Mouse (Mus musculus): Measurements from ENCODE around the gene Serpine1. TPM values are rescaled to one million over a fixed set of nuclear protein-coding genes. Genes with fewer than 3 reads are reported as not detected.

Gene Serpine1
- polyA plus RNA-seq, 1 experiment, result 9.7 TPM

DNA sequence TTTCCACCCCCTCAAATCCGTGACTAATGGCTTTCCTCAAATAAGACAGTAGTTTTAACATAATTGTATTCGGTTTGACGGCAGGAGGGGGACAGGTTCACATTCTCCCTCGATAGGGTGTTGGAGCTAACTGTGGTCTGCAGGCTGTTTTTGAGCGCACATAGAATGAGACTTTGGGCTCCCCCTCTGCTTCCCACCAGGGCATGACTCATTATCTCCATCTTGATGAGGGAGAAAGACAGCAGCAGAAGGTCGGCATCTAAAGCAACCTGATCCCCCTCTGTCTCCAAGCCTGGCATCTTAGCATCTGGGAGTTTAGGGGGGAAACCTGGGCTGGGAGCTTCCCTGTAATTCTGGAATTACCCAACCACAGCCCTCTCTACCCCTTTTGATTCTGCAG lies 6.6 kb downstream of the Serpine1 start:
- H3K4me3 ChIP-seq (ENCODE audit: insufficient read depth, low read length), result no peak overlapping the region

DNA sequence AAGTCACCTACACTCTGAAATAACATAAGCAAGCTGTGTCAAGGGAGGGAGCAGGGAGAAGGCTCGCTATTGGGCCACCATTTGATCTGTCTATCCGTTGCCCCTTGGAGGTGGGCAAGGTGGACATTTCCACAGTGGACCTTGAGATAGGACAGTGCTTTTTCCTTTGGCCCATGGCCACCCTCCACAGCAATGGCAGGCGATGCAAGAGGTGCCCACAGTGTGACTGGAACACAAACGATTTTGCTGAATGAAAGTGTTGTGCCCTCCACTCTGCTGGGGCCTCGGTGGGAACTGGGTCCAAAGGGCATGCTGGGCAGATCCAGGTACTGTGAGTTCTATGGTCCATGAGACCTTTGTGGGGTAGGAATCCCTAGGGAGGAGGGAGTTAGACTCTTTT lies 9.5 kb downstream of the Serpine1 start:
- no peak overlapping the region for H3K4me3 ChIP-seq (ENCODE audit: insufficient read depth, low read length)
- TF ChIP-seq CTCF (IDR thresholded peaks at IDR 0.05; ENCODE audit: low read depth, low read length), result no peak
- H3K4me1 ChIP-seq (ENCODE audit: control insufficient read depth, insufficient read depth, low read length), result peaks cover 12% of the 10 kb centered on the region
- H3K27ac ChIP-seq (ENCODE audit: insufficient read depth, low read depth, low read length), result no peak overlapping the region

More for the DNA sequence above, 6.6 kb downstream of the Serpine1 start:
- H3K4me1 ChIP-seq (ENCODE audit: control insufficient read depth, insufficient read depth, low read length), result peaks cover 18% of the 10 kb centered on the region
- no peak overlapping the region for H3K27ac ChIP-seq (ENCODE audit: insufficient read depth, low read depth, low read length)
- TF ChIP-seq CTCF (IDR thresholded peaks at IDR 0.05; ENCODE audit: low read depth, low read length), result no peak
- no peak for TF ChIP-seq POLR2A (IDR thresholded peaks at IDR 0.05; ENCODE audit: borderline replicate concordance, low read depth, low read length)

DNA sequence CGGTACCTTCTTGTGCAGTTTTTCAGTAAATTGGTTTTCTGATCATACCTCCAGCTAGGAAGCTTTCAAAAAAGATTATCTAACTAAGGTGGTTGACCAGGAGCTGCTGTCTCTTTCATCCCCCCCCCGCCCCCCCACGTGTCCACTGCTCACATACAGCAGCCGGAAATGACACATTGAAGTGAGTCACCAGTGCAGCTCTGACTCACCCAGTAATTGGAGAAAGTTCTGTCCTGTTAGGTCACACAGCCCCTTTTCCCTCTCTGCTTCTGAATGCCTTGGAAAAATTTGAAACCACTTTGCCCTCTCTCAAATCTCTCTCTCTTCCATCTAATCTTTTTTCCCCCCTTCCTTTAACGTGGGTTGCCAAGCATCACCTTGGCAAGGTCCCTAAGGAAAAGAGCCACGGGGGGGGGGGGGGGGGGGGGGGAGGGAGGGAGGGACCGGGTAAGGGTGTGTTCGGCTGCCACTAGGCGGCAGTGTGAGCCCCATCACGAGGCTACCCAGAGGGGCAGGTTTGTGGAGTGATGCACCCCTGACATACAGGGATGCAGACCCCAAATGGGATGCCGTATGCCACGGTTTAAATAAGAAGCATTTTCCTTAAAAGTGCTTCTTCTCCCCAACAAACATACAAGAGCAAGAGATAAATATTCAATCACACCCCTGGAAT lies 10.1 kb downstream of the Serpine1 start:
- TF ChIP-seq POLR2A (IDR thresholded peaks at IDR 0.05; ENCODE audit: borderline replicate concordance, low read depth, low read length) (no peak), CTCF (IDR thresholded peaks at IDR 0.05; ENCODE audit: low read depth, low read length) (peak; percentile 32; the same call in 1 of the 2 replicates)
- no peak overlapping the region for H3K27ac ChIP-seq (ENCODE audit: insufficient read depth, low read depth, low read length)
- H3K4me1 ChIP-seq (ENCODE audit: control insufficient read depth, insufficient read depth, low read length), result peaks cover 12% of the 10 kb centered on the region
- H3K4me3 ChIP-seq (ENCODE audit: insufficient read depth, low read length), result no peak overlapping the region

DNA sequence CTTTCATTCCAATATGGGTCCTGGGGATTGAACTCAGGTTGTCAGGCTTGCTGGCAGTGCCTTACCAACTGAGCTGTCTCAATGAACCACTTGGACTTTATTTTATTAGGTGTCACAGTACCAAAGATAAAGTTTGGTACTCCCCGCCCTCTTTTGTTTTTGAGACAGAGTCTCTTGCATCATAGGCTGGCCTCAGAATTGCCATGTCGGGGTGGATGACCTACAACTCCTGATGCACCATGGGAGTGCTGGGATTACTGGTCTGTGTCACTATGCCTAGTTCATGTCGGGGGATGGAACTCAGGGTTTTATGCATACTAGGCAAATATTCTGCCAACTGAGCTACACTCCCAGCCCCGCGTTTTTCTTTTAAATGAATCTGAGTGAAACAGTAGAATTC lies 17.2 kb downstream of the Serpine1 start:
- H3K4me1 ChIP-seq (ENCODE audit: control insufficient read depth, insufficient read depth, low read length), result peaks cover 11% of the 10 kb centered on the region
- H3K27ac ChIP-seq (ENCODE audit: insufficient read depth, low read depth, low read length), result no peak overlapping the region
- no peak overlapping the region for H3K4me3 ChIP-seq (ENCODE audit: insufficient read depth, low read length)
- TF ChIP-seq CTCF (IDR thresholded peaks at IDR 0.05; ENCODE audit: low read depth, low read length), result no peak
- TF ChIP-seq POLR2A (IDR thresholded peaks at IDR 0.05; ENCODE audit: borderline replicate concordance, low read depth, low read length), result no peak

DNA sequence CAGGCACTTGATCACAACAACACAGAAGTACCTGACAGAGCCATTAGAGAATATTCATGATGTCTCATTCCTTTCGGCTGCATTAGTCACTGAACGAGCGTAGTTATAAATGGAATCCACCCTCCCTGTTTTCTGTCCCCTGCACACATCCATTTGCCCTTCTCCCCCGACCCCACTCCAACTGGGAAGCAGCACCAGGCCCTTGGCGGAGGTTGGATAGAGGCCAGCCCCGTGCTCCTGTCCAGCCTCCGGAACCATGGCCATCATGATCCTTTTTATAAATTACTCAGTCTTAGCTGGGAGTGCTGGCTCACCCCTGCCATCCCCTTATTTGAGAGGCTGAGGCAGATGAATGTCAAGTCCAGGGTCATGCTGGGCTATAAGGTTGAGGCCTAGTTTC lies 17.8 kb downstream of the Serpine1 start:
- no peak overlapping the region for H3K27ac ChIP-seq (ENCODE audit: insufficient read depth, low read depth, low read length)
- H3K4me3 ChIP-seq (ENCODE audit: insufficient read depth, low read length), result no peak overlapping the region
- TF ChIP-seq POLR2A (IDR thresholded peaks at IDR 0.05; ENCODE audit: borderline replicate concordance, low read depth, low read length) (no peak), CTCF (IDR thresholded peaks at IDR 0.05; ENCODE audit: low read depth, low read length) (no peak)
- peaks cover 14% of the 10 kb centered on the region for H3K4me1 ChIP-seq (ENCODE audit: control insufficient read depth, insufficient read depth, low read length)

DNA sequence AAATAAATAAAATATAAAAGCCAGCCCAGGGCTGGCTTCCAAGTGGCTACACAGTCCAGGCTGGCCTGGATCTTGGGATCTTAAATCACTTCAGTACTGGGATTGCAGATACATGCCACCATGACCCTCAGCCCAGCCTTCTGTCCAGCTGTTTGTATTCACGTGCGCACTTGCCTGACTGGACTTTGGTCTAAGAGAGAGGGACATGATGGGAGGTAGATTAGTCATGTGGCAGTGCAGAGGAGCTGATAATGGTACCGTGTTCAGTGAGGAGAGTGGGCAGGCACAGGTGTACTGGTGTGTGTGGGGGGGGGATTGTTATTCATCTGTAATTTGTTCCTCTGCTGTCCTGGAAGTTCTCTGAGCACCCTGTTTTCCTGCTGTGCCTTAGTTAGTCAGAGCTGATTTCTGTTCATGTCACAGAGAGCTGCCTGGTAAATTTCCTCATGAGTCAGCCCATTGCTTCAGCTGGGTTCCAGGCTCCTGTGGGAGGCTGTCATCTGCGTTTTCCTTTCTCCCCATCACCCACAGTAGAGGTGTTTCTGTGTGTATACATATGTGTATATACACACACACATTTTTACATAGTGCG lies 20.1 kb downstream of the Serpine1 start:
- Histone ChIP-seq H3K27ac (ENCODE audit: insufficient read depth, low read depth, low read length) (no peak overlapping the region), H3K4me1 (ENCODE audit: control insufficient read depth, insufficient read depth, low read length) (peaks cover 24% of the 10 kb centered on the region), H3K4me3 (ENCODE audit: insufficient read depth, low read length) (no peak overlapping the region)
- TF ChIP-seq POLR2A (IDR thresholded peaks at IDR 0.05; ENCODE audit: borderline replicate concordance, low read depth, low read length) (no peak), CTCF (IDR thresholded peaks at IDR 0.05; ENCODE audit: low read depth, low read length) (no peak)

DNA sequence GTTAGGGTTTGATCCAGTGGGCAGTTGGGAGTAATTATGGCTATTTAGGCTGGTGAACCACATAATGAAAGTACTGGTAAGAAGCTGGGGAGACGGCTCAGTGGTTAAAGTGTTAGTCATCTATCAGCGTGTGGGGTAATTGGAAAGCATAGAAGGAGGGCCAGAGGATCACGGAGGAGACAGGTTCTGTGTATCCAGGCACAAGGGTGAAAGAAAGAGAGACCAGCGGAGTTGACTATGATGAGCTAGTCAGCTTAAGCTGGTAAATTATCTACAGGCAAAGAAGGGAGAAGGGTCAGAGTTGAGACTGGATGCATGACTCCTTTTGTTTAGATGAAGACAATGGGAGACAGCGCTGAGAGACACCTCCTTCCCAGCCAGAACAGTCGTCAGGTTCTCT lies 20.9 kb downstream of the Serpine1 start:
- Histone ChIP-seq H3K27ac (ENCODE audit: insufficient read depth, low read depth, low read length) (no peak overlapping the region), H3K4me3 (ENCODE audit: insufficient read depth, low read length) (no peak overlapping the region), H3K4me1 (ENCODE audit: control insufficient read depth, insufficient read depth, low read length) (peaks cover 30% of the 10 kb centered on the region)
- TF ChIP-seq POLR2A (IDR thresholded peaks at IDR 0.05; ENCODE audit: borderline replicate concordance, low read depth, low read length), result no peak
- no peak for TF ChIP-seq CTCF (IDR thresholded peaks at IDR 0.05; ENCODE audit: low read depth, low read length)

DNA sequence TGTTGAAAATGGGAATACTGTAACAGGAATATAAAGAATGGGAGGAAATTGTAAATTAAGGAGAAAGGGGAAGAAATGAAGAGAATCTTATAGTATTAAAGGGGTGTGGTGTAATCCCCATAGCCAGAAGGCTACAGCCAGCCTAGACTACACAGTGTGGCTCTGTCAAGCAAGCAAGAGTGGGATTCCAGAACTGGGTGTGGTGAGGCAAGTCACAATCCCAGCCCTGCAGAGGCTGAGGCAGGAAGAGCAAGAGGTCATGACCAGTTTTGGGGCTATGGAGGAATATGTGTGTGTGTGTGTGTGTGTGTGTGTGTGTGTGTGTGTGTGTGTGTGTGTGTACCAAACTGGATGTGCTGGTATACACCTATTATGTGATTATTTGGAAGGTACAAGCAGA lies 25.1 kb downstream of the Serpine1 start:
- peaks cover 25% of the 10 kb centered on the region for H3K4me1 ChIP-seq (ENCODE audit: control insufficient read depth, insufficient read depth, low read length)
- no peak overlapping the region for H3K4me3 ChIP-seq (ENCODE audit: insufficient read depth, low read length)
- TF ChIP-seq CTCF (IDR thresholded peaks at IDR 0.05; ENCODE audit: low read depth, low read length) (no peak), POLR2A (IDR thresholded peaks at IDR 0.05; ENCODE audit: borderline replicate concordance, low read depth, low read length) (no peak)
- no peak overlapping the region for H3K27ac ChIP-seq (ENCODE audit: insufficient read depth, low read depth, low read length)

DNA sequence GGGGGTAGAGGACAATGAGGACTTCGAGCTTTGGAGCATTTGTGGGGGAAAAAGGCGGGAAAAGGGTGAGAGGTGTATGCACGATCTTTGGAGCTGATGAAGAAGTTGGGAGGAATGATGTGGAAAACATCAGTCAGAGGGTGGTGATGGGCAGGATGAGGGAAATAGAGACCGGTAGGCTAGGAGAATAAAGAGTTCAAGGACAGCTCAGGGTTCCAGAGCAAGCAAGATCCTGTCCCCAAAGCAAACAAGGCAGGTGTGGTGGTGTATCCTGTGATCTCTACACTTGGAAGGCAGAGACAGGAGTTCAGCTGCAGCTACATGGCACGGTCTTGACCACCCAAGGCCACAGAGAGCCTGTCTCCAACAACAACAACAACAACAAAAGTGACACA lies 25.7 kb downstream of the Serpine1 start:
- Histone ChIP-seq H3K4me3 (ENCODE audit: insufficient read depth, low read length) (peak overlapping the region; percentile 28), H3K4me1 (ENCODE audit: control insufficient read depth, insufficient read depth, low read length) (peaks cover 23% of the 10 kb centered on the region), H3K27ac (ENCODE audit: insufficient read depth, low read depth, low read length) (no peak overlapping the region)
- no peak for TF ChIP-seq CTCF (IDR thresholded peaks at IDR 0.05; ENCODE audit: low read depth, low read length)
- no peak for TF ChIP-seq POLR2A (IDR thresholded peaks at IDR 0.05; ENCODE audit: borderline replicate concordance, low read depth, low read length)

DNA sequence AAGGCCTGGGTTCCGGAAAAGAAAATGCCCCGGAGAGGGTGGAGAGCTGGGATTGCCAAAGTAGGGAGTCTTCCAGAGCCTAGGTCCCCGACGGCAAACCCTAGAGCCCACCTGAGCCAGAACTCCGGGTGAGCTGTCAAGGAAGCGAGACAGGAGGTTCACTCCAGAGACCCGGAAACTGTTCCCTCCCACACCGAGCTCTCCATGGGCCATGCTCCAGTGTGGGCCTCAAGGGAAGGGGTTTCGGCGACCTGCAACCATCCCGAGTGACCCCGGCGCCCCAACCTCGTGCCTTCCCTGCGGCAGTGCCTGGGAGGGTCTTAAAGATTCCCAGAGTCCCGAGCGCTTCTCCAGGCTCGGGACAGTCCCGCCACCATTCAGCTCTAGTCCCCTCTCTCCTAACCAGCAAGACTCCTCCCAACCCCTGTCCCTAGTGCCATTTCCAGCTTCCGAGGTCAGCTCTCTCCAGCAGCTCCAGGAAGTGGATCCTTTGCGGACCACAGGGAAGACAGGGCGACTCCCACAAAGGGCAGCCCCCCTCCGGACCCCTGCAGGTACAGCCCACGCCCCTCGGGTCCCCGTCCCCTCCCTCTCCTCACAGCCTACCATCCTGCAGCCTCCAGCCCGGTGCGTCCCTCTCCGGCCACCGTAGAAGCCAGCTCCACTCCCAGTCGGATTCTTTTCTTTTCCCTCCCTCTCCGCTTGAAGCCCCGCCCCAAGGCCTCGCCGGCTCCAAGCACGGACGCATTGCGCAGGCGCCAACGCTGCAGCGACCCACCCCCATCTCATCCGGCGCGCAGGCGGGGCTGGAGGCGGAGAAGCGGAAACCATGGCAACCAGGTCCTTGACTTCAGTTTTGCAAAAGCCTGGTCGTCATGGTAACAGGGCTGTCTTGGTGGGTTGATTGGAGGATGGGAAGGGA lies 26.4 kb downstream of the Serpine1 start, which contains the start of gene Ap1s1:
Ap1s1 (minus strand) TSS at position 734 of the 922 bp plus-strand sequence.
- TF ChIP-seq CTCF (IDR thresholded peaks at IDR 0.05; ENCODE audit: low read depth, low read length) (no peak; the same call in 1 of the 2 replicates), POLR2A (IDR thresholded peaks at IDR 0.05; ENCODE audit: borderline replicate concordance, low read depth, low read length) (peak; percentile 5; the same call in 1 of the 2 replicates)
- H3K4me3 ChIP-seq (ENCODE audit: insufficient read depth, low read length), result peak within 1 kb of the TSS; percentile 93
- H3K27ac ChIP-seq (ENCODE audit: insufficient read depth, low read depth, low read length), result peak within 1 kb of the TSS; percentile 74
- peaks cover 23% of the 10 kb centered on the region for H3K4me1 ChIP-seq (ENCODE audit: control insufficient read depth, insufficient read depth, low read length)
